Mouse (Mus musculus) CH12.LX (cell line): ENCODE results near the gene Bex6. TPM values are rescaled to one million over a fixed set of nuclear protein-coding genes. Genes with fewer than 3 reads are reported as not detected.

Experiments
- DNase-seq: peaks from one replicate; pipeline ENCODE4 v3.0.0-alpha.2; 2013; ENCODE audit errors: extremely low read depth
- H3K27ac ChIP-seq: 2 replicates; pipeline ENCODE4 v1.5.1; 2012; ENCODE audit warnings: low read depth, mild to moderate bottlenecking, control low read depth, moderate library complexity; ENCODE audit not compliant: insufficient read depth
- H3K27me3 ChIP-seq: replicated peaks from 2 replicates; pipeline ENCODE3; 2012; ENCODE audit warnings: inconsistent platforms
- H3K36me3 ChIP-seq, 2 experiments: replicated peaks in 1 of 2; 2 replicates each; pipeline versions ENCODE3 to v1.6.1; 2012; ENCODE audit warnings: inconsistent platforms in 1 of 2, low read length in 1 of 2, mild to moderate bottlenecking in 1 of 2, mixed read lengths in 1 of 2, moderate library complexity in 1 of 2; ENCODE audit not compliant: control insufficient read depth in 1 of 2, insufficient read depth in 1 of 2
- H3K4me1 ChIP-seq, 2 experiments: 2 replicates each; pipeline ENCODE4 v1.6.1; 2012; ENCODE audit warnings: inconsistent platforms in 1 of 2, moderate library complexity in 1 of 2; ENCODE audit not compliant: insufficient read depth in 2 of 2, control insufficient read depth in 1 of 2
- H3K4me2 ChIP-seq: 2 replicates; pipeline ENCODE4 v1.6.1; 2012; ENCODE audit warnings: low read depth, mild to moderate bottlenecking, control low read depth; ENCODE audit not compliant: poor library complexity, insufficient read depth, severe bottlenecking
- H3K4me3 ChIP-seq, 3 experiments: fragments of 150-350 bp in 1 of 3; sonication (generic) in 1 of 3; replicated peaks in 1 of 3; 2 replicates each; pipeline versions ENCODE3 to v1.5.1; 2011 to 2012; ENCODE audit warnings: low read depth in 2 of 3, low read length in 2 of 3, mild to moderate bottlenecking in 2 of 3, moderate library complexity in 2 of 3, control low read depth in 1 of 3, improper control_type of control experiment in 1 of 3, inconsistent platforms in 1 of 3, mixed read lengths in 1 of 3; ENCODE audit not compliant: poor library complexity in 1 of 3
- H3K79me2 ChIP-seq: replicated peaks from 2 replicates; pipeline ENCODE4 v1.6.1; 2012; ENCODE audit warnings: mild to moderate bottlenecking, moderate library complexity; ENCODE audit not compliant: control insufficient read depth, poor library complexity, insufficient read depth, severe bottlenecking; ENCODE audit errors: extremely low read depth
- H3K9ac ChIP-seq: 2 replicates; pipeline ENCODE4 v1.6.1; 2012; ENCODE audit warnings: low read depth, mild to moderate bottlenecking, control low read depth, moderate library complexity; ENCODE audit not compliant: insufficient read depth
- H3K9me3 ChIP-seq: replicated peaks from 2 replicates; pipeline ENCODE3; 2012; ENCODE audit warnings: low read length, inconsistent platforms, mixed read lengths
- BHLHE40 ChIP-seq: IDR thresholded peaks from 2 replicates; pipeline ENCODE4 v1.6.1; 2011; ENCODE audit warnings: mild to moderate bottlenecking, low read depth, low read length, improper control_type of control experiment
- CHD1 ChIP-seq: IDR thresholded peaks from 2 replicates; pipeline ENCODE4 v1.6.1; 2012; ENCODE audit warnings: low read depth, low read length, improper control_type of control experiment, inconsistent platforms
- CHD2 ChIP-seq: IDR thresholded peaks from 2 replicates; pipeline ENCODE4 v1.6.1; 2011; ENCODE audit warnings: low read length, improper control_type of control experiment
- E2F4 ChIP-seq: IDR thresholded peaks from 2 replicates; pipeline ENCODE4 v1.6.1; 2011; ENCODE audit warnings: low read depth, low read length, improper control_type of control experiment; ENCODE audit not compliant: insufficient replicate concordance
- ELF1 ChIP-seq: IDR thresholded peaks from 2 replicates; pipeline ENCODE4 v1.6.1; 2014; ENCODE audit warnings: low read depth, mild to moderate bottlenecking, inconsistent platforms, low read length, improper control_type of control experiment
- JUN ChIP-seq: IDR thresholded peaks from 2 replicates; pipeline ENCODE4 v1.6.1; 2011; ENCODE audit warnings: low read depth, mild to moderate bottlenecking, low read length, improper control_type of control experiment, moderate library complexity; ENCODE audit not compliant: insufficient read depth
- MAX ChIP-seq: IDR thresholded peaks from 2 replicates; pipeline ENCODE4 v1.6.1; 2011; ENCODE audit warnings: low read length, improper control_type of control experiment
- MAZ ChIP-seq: IDR thresholded peaks from 2 replicates; pipeline ENCODE4 v1.6.1; 2012; ENCODE audit warnings: low read depth, mild to moderate bottlenecking, inconsistent platforms, low read length, improper control_type of control experiment, moderate library complexity
- MYC ChIP-seq: IDR thresholded peaks from 2 replicates; pipeline ENCODE4 v1.6.1; 2011; ENCODE audit warnings: low read depth, mild to moderate bottlenecking, improper control_type of control experiment, low read length
- NELFE ChIP-seq: IDR thresholded peaks from 2 replicates; pipeline ENCODE4 v1.6.1; 2011; ENCODE audit warnings: low read depth, low read length, improper control_type of control experiment
- SIN3A ChIP-seq: IDR thresholded peaks from 2 replicates; pipeline ENCODE4 v1.6.1; 2012; ENCODE audit warnings: low read length, improper control_type of control experiment, inconsistent platforms
- SMC3 ChIP-seq: IDR thresholded peaks from 2 replicates; pipeline ENCODE4 v1.6.1; 2011; ENCODE audit warnings: low read depth, low read length, improper control_type of control experiment
- TBP ChIP-seq: conservative IDR thresholded peaks from 2 replicates; pipeline ENCODE4 v1.6.1; 2011; ENCODE audit warnings: low read depth, low read length, improper control_type of control experiment
- UBTF ChIP-seq: IDR thresholded peaks from 2 replicates; pipeline ENCODE4 v1.6.1; 2012; ENCODE audit warnings: low read depth, mild to moderate bottlenecking, inconsistent platforms, low read length, improper control_type of control experiment, moderate library complexity
- ZMIZ1 ChIP-seq: IDR thresholded peaks from 2 replicates; pipeline ENCODE4 v1.6.1; 2012; ENCODE audit warnings: low read depth, mild to moderate bottlenecking, inconsistent platforms, low read length, improper control_type of control experiment
- dilution Hi-C: fragments of 300-500 bp; cut with MboI; formaldehyde crosslinking; loops from 2 replicates; pipeline ENCODE4 v1.14.3; 2020; ENCODE audit warnings: low sequenced_read_pairs; ENCODE audit not compliant: extremely low pct_unique_long_range_greater_than_20kb, extremely low pct_ligation_motif_present
- in situ Hi-C: fragments of 300-500 bp; cut with MboI; formaldehyde crosslinking; loops from 3 replicates; pipeline ENCODE4 v1.14.3; 2019; ENCODE audit warnings: low sequenced_read_pairs, low pct_ligation_motif_present, low pct_unique_long_range_greater_than_20kb, mixed read lengths
- polyA plus RNA-seq: library from polyadenylated mRNA; unstranded; fragments of >175 nt; gene quantifications from 2 replicates; pipeline ENCODE4 v1.2.1, GENCODE M21; 2012; ENCODE audit warnings: low read depth; ENCODE audit not compliant: insufficient read length
- total RNA-seq, 2 experiments: library from RNA; depleted of rRNA; stranded (reverse); fragments of 300-350 nt in 1 of 2; fragments of >200 nt in 1 of 2; gene quantifications; 2 replicates each; pipeline ENCODE4 v1.2.3; 2012 to 2014

Bex6 gene
- total and polyA plus RNA-seq, 3 experiments, result not detected

GRCm38 (mm10) chr16:32153976-32154375 is 25.6 kb upstream of the Bex6 start:
- H3K4me2 ChIP-seq, result no peak overlapping the region
- in situ Hi-C loops (no loop called here), dilution Hi-C loops (no loop called here)
- peaks cover 0 to 9% of the 10 kb centered on the region in 2 experiments; a peak in 2 of 4 replicates for H3K4me1 ChIP-seq
- H3K27ac ChIP-seq, result no peak overlapping the region
- H3K9ac ChIP-seq, result no peak overlapping the region
- no peak overlapping the region for H3K4me3 ChIP-seq
- H3K27me3 ChIP-seq, result no peaks in the 10 kb centered on the region
- DNase-seq, result no peak
- TF ChIP-seq MAZ, result no peak
- TF ChIP-seq ZMIZ1, result no peak
- TF ChIP-seq UBTF, result no peak
- no peak for TF ChIP-seq SMC3
- TF ChIP-seq CHD1, result no peak
- peaks cover 39 to 46% of the 10 kb centered on the region in 2 experiments for H3K36me3 ChIP-seq
- peaks cover 29% of the 10 kb centered on the region for H3K79me2 ChIP-seq
- peaks cover 18% of the 10 kb centered on the region for H3K9me3 ChIP-seq

- Histone ChIP-seq H3K36me3 (peaks cover 42 to 51% of the 10 kb centered on the region in 2 experiments), H3K27ac (no peak overlapping the region), H3K9ac (no peak overlapping the region), H3K27me3 (no peaks in the 10 kb centered on the region)
- in situ Hi-C loops, result no loop called here
- TF ChIP-seq MAX (no peak), CHD2 (no peak), JUN (no peak), TBP (no peak), BHLHE40 (no peak), ELF1 (no peak), SIN3A (no peak), MYC (no peak), NELFE (no peak), ZMIZ1 (no peak)
- TF ChIP-seq, all 38 proteins: peak for 0
- peaks cover 0 to 13% of the 10 kb centered on the region in 2 experiments; a peak in 2 of 4 replicates for H3K4me1 ChIP-seq
- DNase-seq, result no peak
- H3K9me3 ChIP-seq, result peaks cover 18% of the 10 kb centered on the region
- dilution Hi-C loops, result no loop called here
- no peak overlapping the region for H3K4me2 ChIP-seq
- peaks cover 33% of the 10 kb centered on the region for H3K79me2 ChIP-seq
- H3K4me3 ChIP-seq, result no peak overlapping the region
Measured at GRCm38 (mm10) chr16:32154437-32154836, 25.2 kb upstream of the Bex6 start.

- in situ Hi-C loops, result no loop called here
- H3K9me3 ChIP-seq, result peaks cover 18% of the 10 kb centered on the region
- TF ChIP-seq E2F4, result no peak
- TF ChIP-seq, all 38 proteins: peak for 0
- H3K36me3 ChIP-seq, result peaks cover 54 to 68% of the 10 kb centered on the region in 2 experiments
- no peak overlapping the region for H3K4me2 ChIP-seq
- no peaks in the 10 kb centered on the region for H3K27me3 ChIP-seq
- H3K9ac ChIP-seq, result no peak overlapping the region
- H3K27ac ChIP-seq, result no peak overlapping the region
- no peak overlapping the region for H3K4me3 ChIP-seq
- H3K79me2 ChIP-seq, result peaks cover 55% of the 10 kb centered on the region
- peaks cover 7 to 30% of the 10 kb centered on the region in 2 experiments for H3K4me1 ChIP-seq
- dilution Hi-C loops, result no loop called here
- no peak for DNase-seq
Measured at GRCm38 (mm10) chr16:32156719-32157118, 22.9 kb upstream of the Bex6 start.
